Mouse (Mus musculus) layer of hippocampus, adult 9-10 months (tissue): ENCODE results near the gene Cyp2d9.
"Not testable (repeated sequence)": the region's sequence is repeated elsewhere in the genome, so short reads cannot be mapped to it uniquely, and the experiment has no call there.

Experiments
- DNase-seq: peaks from one replicate; pipeline ENCODE4 v3.0.0; 2022; ENCODE audit warnings: low spot score

Gene Cyp2d9

GRCm38 (mm10) chr15:82450045-82450444, 16.8 kb downstream of the Cyp2d9 start:
- DNase-seq = not testable (repeated sequence)

- DNase-seq = not testable (repeated sequence)
Observed at GRCm38 (mm10) chr15:82452133-82452532, 18.9 kb downstream of the Cyp2d9 start.

- not testable (repeated sequence) for DNase-seq
Observed at GRCm38 (mm10) chr15:82453501-82453900, 20.3 kb downstream of the Cyp2d9 start.

- not testable (repeated sequence) for DNase-seq
Observed at GRCm38 (mm10) chr15:82456086-82456790, 23.0 kb downstream of the Cyp2d9 start.

- DNase-seq = no peak
Observed at GRCm38 (mm10) chr15:82457064-82458021, 24.1 kb downstream of the Cyp2d9 start.

GRCm38 (mm10) chr15:82459266-82459665, 26.0 kb downstream of the Cyp2d9 start:
- DNase-seq = not testable (repeated sequence)

GRCm38 (mm10) chr15:82464701-82465100, 31.5 kb downstream of the Cyp2d9 start:
- DNase-seq = no peak

GRCm38 (mm10) chr15:82494273-82494672, 61.0 kb downstream of the Cyp2d9 start:
- DNase-seq = not testable (repeated sequence)
